Mouse (Mus musculus): ENCODE measurements around the gene Atf1.

GRCm38 (mm10) chr15:100271411-100271810 is 43.8 kb downstream of the Atf1 start:
- TF ChIP-seq ZKSCAN1 (IDR thresholded peaks at IDR 0.05; ENCODE audit: low read depth, low read length): no peak
- TF ChIP-seq POLR2A (IDR thresholded peaks at IDR 0.05; ENCODE audit: control insufficient read depth in 1 of 2, insufficient read depth in 1 of 2, low read depth in 1 of 2, low read length in 2 of 2, poor library complexity in 1 of 2): no peak
- TF ChIP-seq CTCF (IDR thresholded peaks at IDR 0.05 in 2 of 3, conservative IDR thresholded peaks at IDR 0.05 in 1 of 3; ENCODE audit: control insufficient read depth in 1 of 3, insufficient read depth in 1 of 3, low read depth in 2 of 3, low read length in 3 of 3, poor library complexity in 1 of 3, severe bottlenecking in 1 of 3): no peak
- no peak for TF ChIP-seq MYC (IDR thresholded peaks at IDR 0.05; ENCODE audit: low read depth, low read length)
- TF ChIP-seq EP300 (IDR thresholded peaks at IDR 0.05; ENCODE audit: low read depth in 1 of 2, low read length in 2 of 2): no peak
- TF ChIP-seq HCFC1 (IDR thresholded peaks at IDR 0.05; ENCODE audit: low read depth, low read length): no peak
- no peak for TF ChIP-seq ELF1 (IDR thresholded peaks at IDR 0.05; ENCODE audit: low read depth, low read length)
- no peak for TF ChIP-seq MAFK (IDR thresholded peaks at IDR 0.05; ENCODE audit: borderline replicate concordance, low read depth, low read length)
- TF ChIP-seq GABPA (IDR thresholded peaks at IDR 0.05; ENCODE audit: low read depth, low read length): no peak

All from MEL (cell line).